Mouse (Mus musculus): ENCODE data around the gene Gm11114. TPM values are rescaled to one million over a fixed set of nuclear protein-coding genes. Genes with fewer than 3 reads are reported as not detected.

Gene Gm11114
- polyA plus RNA-seq (2015; fragmentation: Nextera tagmentation; extraction: Ambion mirVana) = not detected in 2 replicates

DNA sequence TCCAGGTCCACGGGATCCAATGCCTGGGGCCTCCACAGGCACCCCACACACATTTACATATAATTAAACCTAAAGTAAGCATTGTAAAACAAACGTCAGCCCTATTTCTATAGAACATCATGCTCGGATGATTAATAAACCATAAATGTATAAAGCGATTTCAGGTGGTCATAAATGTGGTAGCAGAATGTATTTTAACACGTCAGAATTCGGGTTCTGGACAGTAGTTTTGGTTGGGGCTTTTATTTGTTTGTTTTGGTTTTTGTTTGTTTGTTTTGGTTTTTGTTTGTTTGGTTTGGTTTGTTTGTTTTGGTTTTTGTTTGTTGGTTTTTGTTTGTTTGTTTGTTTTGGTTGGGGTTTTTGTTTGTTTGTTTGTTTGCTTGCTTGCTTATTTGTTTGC, at the start of gene Gm11114:
Gene Gm11114 (plus strand): TSS at position 301 of the 400 bp plus-strand sequence.
- H3K4me1 ChIP-seq (replicated peaks; ENCODE audit: control insufficient read depth, insufficient read depth, low read length) = no peaks in the 10 kb centered on the region
- H3K27me3 ChIP-seq (ENCODE audit: control insufficient read depth, insufficient read depth, low read depth, low read length) = no peaks in the 10 kb centered on the region
- no peak within 1 kb of the TSS for H3K4me3 ChIP-seq (ENCODE audit: low read length)
- no peak within 1 kb of the TSS for H3K27ac ChIP-seq (ENCODE audit: low read length)
- H3K9me3 ChIP-seq (ENCODE audit: control insufficient read depth, low read length) = no peaks in the 10 kb centered on the region
- no peak within 1 kb of the TSS for H3K4me2 ChIP-seq (ENCODE audit: low read depth, low read length)
- H3K36me3 ChIP-seq (ENCODE audit: control insufficient read depth, insufficient read depth, low read length) = no peaks in the 10 kb centered on the region
- WGBS = 85% methylated on average over 6 of the region's 6 CpGs
- ATAC-seq (ENCODE audit: low read depth) = no peak
- H3K9ac ChIP-seq (ENCODE audit: low read length) = no peak within 1 kb of the TSS

DNA sequence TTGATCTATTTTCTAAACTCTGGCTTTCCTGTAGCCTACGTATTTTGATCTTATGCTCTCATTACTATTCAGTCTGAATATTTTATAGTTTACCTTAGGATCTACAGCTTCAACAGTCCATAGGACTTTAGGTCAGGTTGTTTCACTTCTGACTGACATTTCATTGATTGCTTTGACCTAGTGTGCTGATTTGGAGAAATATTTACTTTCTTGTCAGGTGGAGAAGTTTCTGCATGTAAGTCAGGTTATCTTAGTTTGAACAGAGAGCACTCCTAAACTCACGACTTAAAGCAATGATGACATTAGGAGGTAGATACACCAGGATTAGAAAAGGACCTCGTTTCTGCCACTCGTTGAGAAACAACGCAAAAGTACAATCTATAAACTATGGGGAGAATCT, 45.7 kb upstream of the Gm11114 start:
- 41% methylated on average over 5 of the region's 5 CpGs for WGBS
- H3K36me3 ChIP-seq (ENCODE audit: control insufficient read depth, insufficient read depth, low read length) = no peaks in the 10 kb centered on the region
- H3K9ac ChIP-seq (ENCODE audit: low read length) = no peak overlapping the region
- ATAC-seq (ENCODE audit: low read depth) = no peak
- H3K27ac ChIP-seq (ENCODE audit: low read length) = no peak overlapping the region
- no peaks in the 10 kb centered on the region for H3K27me3 ChIP-seq (ENCODE audit: control insufficient read depth, insufficient read depth, low read depth, low read length)
- no peak overlapping the region for H3K4me3 ChIP-seq (ENCODE audit: low read length)
- no peaks in the 10 kb centered on the region for H3K9me3 ChIP-seq (ENCODE audit: control insufficient read depth, low read length)
- no peak overlapping the region for H3K4me2 ChIP-seq (ENCODE audit: low read depth, low read length)
- no peaks in the 10 kb centered on the region for H3K4me1 ChIP-seq (replicated peaks; ENCODE audit: control insufficient read depth, insufficient read depth, low read length)

DNA sequence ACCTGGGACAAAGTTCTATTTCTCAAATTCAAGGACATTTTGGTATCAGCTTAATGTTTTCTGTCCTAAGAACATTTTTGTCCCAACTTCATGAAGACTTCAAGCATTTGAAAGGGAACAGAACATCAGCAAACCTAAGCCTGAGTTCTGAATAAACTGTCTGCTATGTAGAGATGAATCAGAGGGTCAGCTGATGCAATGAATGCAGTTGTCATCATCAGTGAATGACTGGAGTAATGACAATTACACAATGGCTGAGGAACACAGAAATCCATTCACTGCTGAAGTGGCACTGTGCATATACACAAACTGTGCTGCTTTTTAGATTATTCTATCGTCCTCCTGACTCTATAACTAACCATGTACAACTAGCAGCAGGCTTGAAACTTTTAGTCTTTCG, 38.5 kb upstream of the Gm11114 start:
- H3K9me3 ChIP-seq (ENCODE audit: control insufficient read depth, low read length) = no peaks in the 10 kb centered on the region
- H3K4me3 ChIP-seq (ENCODE audit: low read length) = no peak overlapping the region
- WGBS = 59% methylated on average over 2 of the region's 2 CpGs
- ATAC-seq (ENCODE audit: low read depth) = no peak
- H3K27ac ChIP-seq (ENCODE audit: low read length) = no peak overlapping the region
- H3K36me3 ChIP-seq (ENCODE audit: control insufficient read depth, insufficient read depth, low read length) = no peaks in the 10 kb centered on the region
- H3K4me1 ChIP-seq (replicated peaks; ENCODE audit: control insufficient read depth, insufficient read depth, low read length) = no peaks in the 10 kb centered on the region
- no peaks in the 10 kb centered on the region for H3K27me3 ChIP-seq (ENCODE audit: control insufficient read depth, insufficient read depth, low read depth, low read length)
- H3K9ac ChIP-seq (ENCODE audit: low read length) = no peak overlapping the region
- no peak overlapping the region for H3K4me2 ChIP-seq (ENCODE audit: low read depth, low read length)

DNA sequence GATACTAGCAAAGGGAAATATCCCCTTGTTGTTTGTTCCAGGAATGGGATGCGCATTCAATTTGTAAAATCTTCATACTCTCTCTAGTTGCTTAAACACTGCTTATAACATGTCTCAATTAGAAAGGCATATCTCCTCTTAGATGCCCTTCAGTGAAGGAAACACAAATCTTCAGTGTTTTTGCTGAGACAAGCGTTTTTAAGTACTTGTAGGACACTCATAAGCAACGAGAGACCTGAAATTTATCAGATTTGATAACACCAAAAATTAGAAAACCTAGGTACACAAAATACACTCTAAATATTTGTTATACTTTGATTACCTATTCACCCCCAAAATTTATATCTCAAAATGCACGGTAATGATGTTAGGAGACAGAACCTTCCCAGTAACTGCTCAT, 9.7 kb upstream of the Gm11114 start:
- Histone ChIP-seq H3K4me3 (ENCODE audit: low read length) (no peak overlapping the region), H3K4me2 (ENCODE audit: low read depth, low read length) (no peak overlapping the region), H3K27ac (ENCODE audit: low read length) (no peak overlapping the region), H3K9ac (ENCODE audit: low read length) (no peak overlapping the region), H3K36me3 (ENCODE audit: control insufficient read depth, insufficient read depth, low read length) (no peaks in the 10 kb centered on the region), H3K4me1 (replicated peaks; ENCODE audit: control insufficient read depth, insufficient read depth, low read length) (no peaks in the 10 kb centered on the region), H3K27me3 (ENCODE audit: control insufficient read depth, insufficient read depth, low read depth, low read length) (no peaks in the 10 kb centered on the region), H3K9me3 (ENCODE audit: control insufficient read depth, low read length) (no peaks in the 10 kb centered on the region)
- WGBS = 70% methylated on average over 4 of the region's 4 CpGs
- ATAC-seq (ENCODE audit: low read depth) = no peak

DNA sequence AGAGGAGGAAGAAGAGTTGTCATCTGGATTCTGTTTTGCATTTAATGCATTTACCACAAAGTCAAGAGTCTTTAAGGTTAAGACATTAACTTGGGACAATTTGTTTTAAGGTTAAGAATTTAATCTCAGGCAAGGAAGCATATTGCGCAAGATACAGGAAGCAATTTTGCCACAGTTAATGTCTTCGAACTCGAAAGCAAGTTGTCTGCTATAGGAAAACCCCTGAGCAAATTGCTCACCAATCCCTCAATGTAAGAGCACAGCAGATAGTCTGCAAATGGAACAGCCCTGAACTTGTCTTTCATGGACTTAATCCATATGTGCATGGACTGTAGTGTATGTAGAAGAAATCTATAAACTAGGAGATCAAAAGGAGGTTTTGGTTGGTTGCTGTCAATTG, 9.2 kb upstream of the Gm11114 start:
- Histone ChIP-seq H3K27me3 (ENCODE audit: control insufficient read depth, insufficient read depth, low read depth, low read length) (no peaks in the 10 kb centered on the region), H3K4me2 (ENCODE audit: low read depth, low read length) (no peak overlapping the region), H3K36me3 (ENCODE audit: control insufficient read depth, insufficient read depth, low read length) (no peaks in the 10 kb centered on the region), H3K9ac (ENCODE audit: low read length) (no peak overlapping the region), H3K4me3 (ENCODE audit: low read length) (no peak overlapping the region), H3K9me3 (ENCODE audit: control insufficient read depth, low read length) (no peaks in the 10 kb centered on the region), H3K4me1 (replicated peaks; ENCODE audit: control insufficient read depth, insufficient read depth, low read length) (no peaks in the 10 kb centered on the region), H3K27ac (ENCODE audit: low read length) (no peak overlapping the region)
- no peak for ATAC-seq (ENCODE audit: low read depth)
- WGBS = 68% methylated on average over 3 of the region's 3 CpGs

DNA sequence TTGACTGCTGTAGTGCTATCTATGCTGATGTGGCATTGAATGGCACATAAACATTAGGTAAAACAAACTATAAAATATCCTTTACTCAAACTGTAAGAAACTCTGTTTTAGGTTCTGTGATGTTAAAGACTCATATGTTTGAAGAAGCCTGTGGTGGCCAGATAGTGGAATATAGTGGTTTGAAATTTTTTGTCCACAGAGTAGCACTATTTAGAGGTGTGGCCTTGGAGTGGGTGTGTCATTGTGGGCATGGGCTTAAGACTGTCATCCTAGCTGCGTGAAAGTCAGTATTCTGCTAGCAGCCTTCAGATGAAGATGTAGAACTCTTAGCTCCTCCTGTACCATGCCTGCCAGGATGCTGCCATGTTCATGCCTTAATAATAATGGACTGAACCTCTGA, 3.5 kb downstream of the Gm11114 start:
- no peak overlapping the region for H3K4me3 ChIP-seq (ENCODE audit: low read length)
- H3K27me3 ChIP-seq (ENCODE audit: control insufficient read depth, insufficient read depth, low read depth, low read length) = no peaks in the 10 kb centered on the region
- WGBS = 30% methylated on average over 1 of the region's 1 CpGs
- H3K9me3 ChIP-seq (ENCODE audit: control insufficient read depth, low read length) = no peaks in the 10 kb centered on the region
- H3K4me1 ChIP-seq (replicated peaks; ENCODE audit: control insufficient read depth, insufficient read depth, low read length) = no peaks in the 10 kb centered on the region; the same call in 1 of the 2 replicates
- H3K9ac ChIP-seq (ENCODE audit: low read length) = no peak overlapping the region
- no peaks in the 10 kb centered on the region for H3K36me3 ChIP-seq (ENCODE audit: control insufficient read depth, insufficient read depth, low read length)
- ATAC-seq (ENCODE audit: low read depth) = no peak
- H3K4me2 ChIP-seq (ENCODE audit: low read depth, low read length) = no peak overlapping the region
- H3K27ac ChIP-seq (ENCODE audit: low read length) = no peak overlapping the region

DNA sequence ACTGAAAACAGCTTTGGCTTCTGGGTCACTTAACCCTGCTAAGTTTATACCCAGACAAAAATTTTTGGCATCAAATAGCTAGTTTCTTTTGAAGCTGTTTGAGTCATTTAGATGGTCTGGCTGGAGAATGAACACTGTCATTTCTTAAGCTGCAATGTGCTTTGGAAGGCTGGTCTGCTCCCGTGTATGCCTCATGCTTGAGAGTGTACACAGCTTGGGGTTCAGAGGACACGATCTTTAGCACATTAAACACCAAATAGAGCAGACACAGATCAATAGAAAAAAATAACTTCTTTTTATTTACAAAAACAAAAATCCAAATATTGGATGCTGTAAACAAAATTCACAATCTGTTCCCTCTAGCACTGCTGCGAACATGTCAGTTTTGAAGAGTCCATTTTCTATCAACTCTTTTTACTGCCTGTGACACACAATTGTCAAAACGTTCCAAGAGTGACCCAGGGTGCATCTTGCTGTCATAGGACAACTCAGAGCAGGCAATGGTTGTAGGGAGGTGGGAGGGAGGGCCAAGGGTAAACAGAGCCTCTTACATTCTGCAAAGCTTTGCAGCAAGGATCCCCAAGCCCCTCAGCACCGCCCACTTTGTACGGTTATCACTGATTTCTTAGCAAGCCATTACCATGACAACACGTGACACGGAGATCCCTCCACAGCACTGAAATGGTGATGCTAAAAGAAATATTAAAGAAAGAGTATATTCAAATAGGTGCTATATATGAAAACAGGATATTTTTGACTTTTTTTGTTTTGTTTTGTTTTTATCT, 7.8 kb downstream of the Gm11114 start:
- no peak overlapping the region for H3K9ac ChIP-seq (ENCODE audit: low read length)
- H3K4me1 ChIP-seq (replicated peaks; ENCODE audit: control insufficient read depth, insufficient read depth, low read length) = no peaks in the 10 kb centered on the region; the same call in 1 of the 2 replicates
- no peak overlapping the region for H3K4me2 ChIP-seq (ENCODE audit: low read depth, low read length)
- H3K27me3 ChIP-seq (ENCODE audit: control insufficient read depth, insufficient read depth, low read depth, low read length) = no peaks in the 10 kb centered on the region
- no peaks in the 10 kb centered on the region for H3K36me3 ChIP-seq (ENCODE audit: control insufficient read depth, insufficient read depth, low read length)
- no peak overlapping the region for H3K27ac ChIP-seq (ENCODE audit: low read length)
- no peak overlapping the region for H3K4me3 ChIP-seq (ENCODE audit: low read length)
- no peak for ATAC-seq (ENCODE audit: low read depth)
- 50% methylated on average over 8 of the region's 8 CpGs for WGBS
- no peaks in the 10 kb centered on the region for H3K9me3 ChIP-seq (ENCODE audit: control insufficient read depth, low read length)

DNA sequence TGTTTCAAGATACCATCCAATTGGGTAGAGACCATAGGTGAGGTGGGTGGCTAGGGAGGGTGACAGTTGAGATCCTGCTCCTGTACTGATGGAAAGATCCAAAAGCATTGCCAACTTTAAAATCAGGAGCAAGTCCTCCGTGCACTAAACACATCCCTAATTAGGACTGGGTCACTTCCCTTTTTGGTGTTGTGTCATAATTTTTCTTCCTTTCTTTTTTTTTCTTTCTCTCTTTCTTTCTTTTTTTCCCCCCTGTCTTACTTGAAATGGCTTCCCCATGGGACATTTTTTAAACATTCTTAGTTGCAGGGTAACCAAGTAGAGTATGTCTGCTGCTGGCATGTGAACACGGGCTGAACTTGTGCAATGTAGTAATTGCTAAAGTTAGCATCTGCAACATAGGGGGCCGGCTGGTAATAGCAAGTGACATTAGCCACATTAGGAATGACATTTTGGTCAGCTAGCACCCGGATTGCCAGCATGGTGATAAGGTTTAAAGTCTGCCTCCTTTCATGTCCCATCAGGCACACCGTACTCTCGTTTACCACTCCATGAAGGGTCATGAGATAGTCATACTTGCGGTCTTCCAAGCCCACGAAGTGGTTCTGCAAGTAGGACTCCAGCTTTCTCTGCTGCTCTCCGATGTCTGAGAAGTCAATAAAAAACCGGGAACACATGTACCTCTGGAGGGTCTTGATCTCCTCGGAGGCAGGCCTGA, 11.7 kb downstream of the Gm11114 start:
- WGBS = 41% methylated on average over 11 of the region's 11 CpGs
- no peaks in the 10 kb centered on the region for H3K36me3 ChIP-seq (ENCODE audit: control insufficient read depth, insufficient read depth, low read length)
- no peak overlapping the region for H3K27ac ChIP-seq (ENCODE audit: low read length)
- H3K4me1 ChIP-seq (replicated peaks; ENCODE audit: control insufficient read depth, insufficient read depth, low read length) = peaks cover 9% of the 10 kb centered on the region; the same call in 1 of the 2 replicates
- peak overlapping the region; percentile 76 for H3K4me3 ChIP-seq (ENCODE audit: low read length)
- peak overlapping the region; percentile 69 for H3K4me2 ChIP-seq (ENCODE audit: low read depth, low read length)
- 0 out of 2 replicates have a peak overlapping the region, but pooled peaks have one; percentile 6 for H3K9ac ChIP-seq (ENCODE audit: low read length)
- H3K9me3 ChIP-seq (ENCODE audit: control insufficient read depth, low read length) = no peaks in the 10 kb centered on the region
- H3K27me3 ChIP-seq (ENCODE audit: control insufficient read depth, insufficient read depth, low read depth, low read length) = peaks cover 4% of the 10 kb centered on the region; the same call in 1 of the 2 replicates
- ATAC-seq (ENCODE audit: low read depth) = no peak

DNA sequence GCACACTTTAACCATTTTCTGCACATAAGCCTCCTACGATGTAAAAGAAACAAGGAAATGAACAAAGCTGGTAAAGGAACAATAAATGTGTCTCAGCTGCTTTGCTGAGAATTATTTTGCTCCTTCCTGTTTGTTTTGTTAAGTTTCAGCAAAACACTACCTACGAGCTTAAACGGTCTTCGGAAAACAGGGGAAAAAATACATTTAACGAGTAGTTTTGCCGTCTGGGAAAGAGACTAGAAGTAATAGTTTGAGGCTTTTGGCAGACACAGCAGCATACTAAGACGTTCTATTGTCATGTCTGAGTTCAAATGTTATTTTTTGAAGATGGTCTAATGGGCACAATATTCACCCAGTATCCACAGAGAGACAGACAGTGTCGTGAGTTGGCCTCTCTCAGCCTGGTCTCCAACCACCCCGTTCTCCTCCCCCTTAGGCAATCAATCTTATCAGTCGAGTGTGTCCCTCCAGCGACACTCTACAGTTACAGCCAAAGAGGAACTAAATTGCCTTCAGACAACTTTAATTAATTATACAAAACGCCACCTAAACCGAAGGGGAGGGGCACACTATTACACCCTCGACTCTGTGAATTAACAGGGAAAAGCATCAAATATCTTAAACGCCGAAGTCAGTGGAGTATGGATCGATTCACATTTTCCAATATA, 12.8 kb downstream of the Gm11114 start:
- ATAC-seq (ENCODE audit: low read depth) = no peak
- Histone ChIP-seq H3K4me2 (ENCODE audit: low read depth, low read length) (peak overlapping the region; percentile 69), H3K4me3 (ENCODE audit: low read length) (peak overlapping the region; percentile 76), H3K27me3 (ENCODE audit: control insufficient read depth, insufficient read depth, low read depth, low read length) (peaks cover 4% of the 10 kb centered on the region; the same call in 1 of the 2 replicates), H3K27ac (ENCODE audit: low read length) (no peak overlapping the region), H3K9me3 (ENCODE audit: control insufficient read depth, low read length) (no peaks in the 10 kb centered on the region), H3K4me1 (replicated peaks; ENCODE audit: control insufficient read depth, insufficient read depth, low read length) (peaks cover 9% of the 10 kb centered on the region; the same call in 1 of the 2 replicates), H3K9ac (ENCODE audit: low read length) (0 out of 2 replicates have a peak overlapping the region, but pooled peaks have one; percentile 6), H3K36me3 (ENCODE audit: control insufficient read depth, insufficient read depth, low read length) (no peaks in the 10 kb centered on the region)
- WGBS = 18% methylated on average over 17 of the region's 17 CpGs

Measured in lung, embryonic 16.5 days (tissue).